Mouse (Mus musculus) kidney, postnatal 0 days (tissue): ENCODE data around the gene Rnf180. TPM values are rescaled to one million over a fixed set of nuclear protein-coding genes. Genes with fewer than 3 reads are reported as not detected.

Experiments
- ATAC-seq: fragments of 200-750 bp; cut with Nextera tagmentation; replicated peaks from 2 replicates; pipeline ENCODE4 v1.8.0; 2017; ENCODE audit warnings: low read depth, moderate number of reproducible peaks, moderate TSS enrichment, moderate library complexity; ENCODE audit not compliant: low FRiP score
- DNase-seq: peaks from one replicate; pipeline ENCODE4 v3.0.0-alpha.2; 2016; ENCODE audit warnings: low spot score
- H3K27ac ChIP-seq: fragments of 300-500 bp; sonication (generic); 2 replicates; pipeline ENCODE4 v1.5.1; 2014; ENCODE audit warnings: mild to moderate bottlenecking
- H3K27me3 ChIP-seq: fragments of 300-500 bp; sonication (generic); 2 replicates; pipeline ENCODE4 v1.6.1; 2014; ENCODE audit warnings: low read length, mixed read lengths; ENCODE audit not compliant: insufficient read depth
- H3K36me3 ChIP-seq: fragments of 300-500 bp; sonication (generic); 2 replicates; pipeline ENCODE4 v1.6.1; 2014; ENCODE audit warnings: low read length, mixed read lengths; ENCODE audit not compliant: insufficient read depth
- H3K4me1 ChIP-seq: fragments of 300-500 bp; sonication (generic); replicated peaks from 2 replicates; pipeline ENCODE4 v1.6.1; 2014; ENCODE audit warnings: antibody characterized with exemption, low read length, mixed read lengths; ENCODE audit not compliant: insufficient read depth
- H3K4me2 ChIP-seq: fragments of 300-500 bp; sonication (generic); 2 replicates; pipeline ENCODE4 v1.6.1; 2014; ENCODE audit warnings: mild to moderate bottlenecking, low read length, moderate library complexity, mixed read lengths
- H3K4me3 ChIP-seq: fragments of 300-500 bp; sonication (generic); replicated peaks from 2 replicates; pipeline ENCODE4 v1.5.1; 2014; ENCODE audit warnings: low read depth, low read length
- H3K9ac ChIP-seq: fragments of 300-500 bp; sonication (generic); 2 replicates; pipeline ENCODE4 v1.6.1; 2014; ENCODE audit warnings: low read depth, low read length
- H3K9me3 ChIP-seq: fragments of 300-500 bp; sonication (generic); replicated peaks from 2 replicates; pipeline ENCODE4 v1.6.1; 2016; ENCODE audit warnings: low read length, inconsistent platforms, mixed read lengths
- CTCF ChIP-seq: IDR thresholded peaks from 2 replicates; pipeline ENCODE4 v1.5.1; 2016; ENCODE audit warnings: antibody characterized with exemption, low read depth, mild to moderate bottlenecking, moderate library complexity
- WGBS: fragments of 180-500 bp; shearing (Covaris S2); extraction: QIAGEN DNeasy Blood & Tissue Kit; methylation state at CpG from one replicate; pipeline ENCODE4 v1.1.7; 2014; 5-methylcytosine and 5-hydroxymethylcytosine counted together
- polyA plus RNA-seq: library from polyadenylated mRNA; unstranded; fragments of >200 nt; fragmentation: Nextera tagmentation; extraction: Ambion mirVana; gene quantifications from 2 replicates; pipeline ENCODE4 v1.2.1, GENCODE M21; 2015

Gene Rnf180
- polyA plus RNA-seq, 1 experiment from 2014 or later, result 7.3 TPM

- DNase-seq, result no peak
- H3K27me3 ChIP-seq, result no peaks in the 10 kb centered on the region
These were observed 70.6 kb downstream of the Rnf180 start for GRCm38 (mm10) chr13:105224048-105224447.

GRCm38 (mm10) chr13:105223147-105223546 lies 71.5 kb downstream of the Rnf180 start:
- TF ChIP-seq CTCF, result peak; percentile 68
- 67% methylated on average over 3 of the region's 3 CpGs for WGBS
- 0 out of 2 replicates have a peak, but pooled peaks have one; percentile 57 for ATAC-seq
- no peak overlapping the region for H3K4me3 ChIP-seq
- peak; percentile 50 for DNase-seq
- no peak overlapping the region for H3K27ac ChIP-seq
- no peaks in the 10 kb centered on the region for H3K27me3 ChIP-seq
- no peak overlapping the region for H3K9ac ChIP-seq
- no peaks in the 10 kb centered on the region for H3K4me1 ChIP-seq
- H3K4me2 ChIP-seq, result no peak overlapping the region
- no peaks in the 10 kb centered on the region for H3K9me3 ChIP-seq
- no peaks in the 10 kb centered on the region for H3K36me3 ChIP-seq

More at GRCm38 (mm10) chr13:105224048-105224447, 70.6 kb downstream of the Rnf180 start:
- no peak for TF ChIP-seq CTCF
- no peaks in the 10 kb centered on the region for H3K4me1 ChIP-seq
- ATAC-seq, result no peak
- no peak overlapping the region for H3K27ac ChIP-seq
- H3K36me3 ChIP-seq, result no peaks in the 10 kb centered on the region
- 50% methylated on average over 10 of the region's 10 CpGs for WGBS
- H3K4me3 ChIP-seq, result no peak overlapping the region
- H3K9me3 ChIP-seq, result no peaks in the 10 kb centered on the region
- H3K4me2 ChIP-seq, result no peak overlapping the region
- no peak overlapping the region for H3K9ac ChIP-seq

GRCm38 (mm10) chr13:105222016-105222725 lies 72.4 kb downstream of the Rnf180 start:
- Histone ChIP-seq H3K4me2 (no peak overlapping the region), H3K4me3 (no peak overlapping the region), H3K9me3 (no peaks in the 10 kb centered on the region), H3K4me1 (no peaks in the 10 kb centered on the region), H3K36me3 (no peaks in the 10 kb centered on the region), H3K9ac (no peak overlapping the region), H3K27ac (no peak overlapping the region), H3K27me3 (no peaks in the 10 kb centered on the region)
- WGBS, result 95% methylated on average over 5 of the region's 5 CpGs
- TF ChIP-seq CTCF, result no peak
- ATAC-seq (no peak), DNase-seq (no peak)

- 87% methylated on average over 3 of the region's 3 CpGs for whole genome bisulfite sequencing
- H3K27ac ChIP-seq, result no peak overlapping the region
- no peaks in the 10 kb centered on the region for H3K9me3 ChIP-seq
- no peaks in the 10 kb centered on the region for H3K36me3 ChIP-seq
- H3K4me1 ChIP-seq, result no peaks in the 10 kb centered on the region
- DNase-seq, result no peak
- H3K4me2 ChIP-seq, result no peak overlapping the region
- TF ChIP-seq CTCF, result no peak
- H3K9ac ChIP-seq, result no peak overlapping the region
- H3K4me3 ChIP-seq, result no peak overlapping the region
- no peaks in the 10 kb centered on the region for H3K27me3 ChIP-seq
- ATAC-seq, result no peak
These were observed 83.9 kb downstream of the Rnf180 start for GRCm38 (mm10) chr13:105210746-105211145.

- Histone ChIP-seq H3K9me3 (no peaks in the 10 kb centered on the region), H3K27ac (no peak overlapping the region), H3K4me3 (no peak overlapping the region), H3K27me3 (no peaks in the 10 kb centered on the region), H3K4me1 (no peaks in the 10 kb centered on the region), H3K4me2 (no peak overlapping the region), H3K36me3 (no peaks in the 10 kb centered on the region), H3K9ac (no peak overlapping the region)
- no peak for TF ChIP-seq CTCF
- DNase-seq (no peak), ATAC-seq (no peak)
- WGBS, result 77% methylated on average over 3 of the region's 3 CpGs
These were observed 90.8 kb downstream of the Rnf180 start for GRCm38 (mm10) chr13:105203851-105204250.

- ATAC-seq (no peak), DNase-seq (no peak)
- no peak overlapping the region for H3K9ac ChIP-seq
- no peaks in the 10 kb centered on the region for H3K36me3 ChIP-seq
- H3K4me1 ChIP-seq, result no peaks in the 10 kb centered on the region
- H3K4me2 ChIP-seq, result no peak overlapping the region
- no peaks in the 10 kb centered on the region for H3K9me3 ChIP-seq
- no peak overlapping the region for H3K27ac ChIP-seq
- TF ChIP-seq CTCF, result no peak
- no peaks in the 10 kb centered on the region for H3K27me3 ChIP-seq
- 62% methylated on average over 3 of the region's 3 CpGs for WGBS
- no peak overlapping the region for H3K4me3 ChIP-seq
These were observed 96.0 kb downstream of the Rnf180 start for GRCm38 (mm10) chr13:105198658-105199057.
